Comparison of ENCODE assay signal across 11 mouse cellular contexts in the genomic region with DNA sequence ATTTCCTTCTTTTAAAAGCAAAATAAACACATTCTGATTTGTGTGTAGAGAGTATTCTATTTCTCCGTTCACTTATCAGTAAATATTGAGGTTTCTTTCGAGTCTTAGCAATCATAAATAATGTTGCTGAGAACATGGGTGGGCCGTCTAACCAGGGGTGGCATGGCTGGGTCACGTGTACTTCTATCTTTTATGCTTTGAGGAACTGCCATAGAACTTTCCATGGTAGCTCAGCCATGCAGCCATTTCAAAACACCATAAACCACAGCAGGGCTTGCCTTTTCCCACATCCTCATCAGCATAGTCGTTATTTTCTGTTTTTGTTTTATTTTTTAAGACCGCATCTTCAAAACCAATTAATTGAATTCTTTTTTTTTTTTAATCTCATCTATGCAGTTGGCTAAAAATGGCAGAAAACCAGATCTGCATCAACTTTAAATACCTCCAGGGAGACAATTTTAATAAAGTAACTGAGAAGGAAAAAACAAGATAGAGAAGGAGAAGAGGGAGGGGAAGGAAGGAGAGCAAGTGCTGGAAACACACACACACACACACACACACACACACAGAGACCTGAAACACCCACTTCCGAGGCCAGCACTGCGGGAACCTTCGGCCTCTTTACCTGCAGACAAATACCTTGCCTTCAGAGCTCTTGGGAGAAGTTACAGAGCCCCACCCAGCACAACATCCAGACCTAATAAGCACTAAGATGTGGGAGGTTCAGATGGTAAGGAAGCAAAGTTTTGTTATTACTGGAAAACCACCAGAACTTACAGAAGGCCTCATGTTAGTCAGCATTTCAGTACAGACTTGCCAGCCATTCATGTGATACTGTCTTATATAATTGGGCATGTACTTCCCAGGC.
DNase-seq lines count a peak whose midpoint lies in the region; ATAC-seq and TF ChIP-seq lines count a peak whose summit lies in the region.
"Had no signal": no experiment of that assay in that cellular context is flagged by ENCODE, and none has a peak within 500 bp of the region (broad histone marks: within the 10 kb centered on the region; RNA-seq: fewer than 3 reads in every experiment).

No protein-coding gene starts in this region.

- H3K9ac ChIP-seq in kidney, embryonic 14.5 days (ENCODE audit: low read depth, low read length) = no peak overlapping the region
- no peak overlapping the region for H3K9ac ChIP-seq in midbrain, embryonic 16.5 days (ENCODE audit: low read depth, low read length)
- H3K9ac ChIP-seq in heart, embryonic 12.5 days = no peak overlapping the region
- H3K9ac ChIP-seq: forebrain, embryonic 15.5 days; hindbrain, embryonic 14.5 days; limb, embryonic 12.5 days had no signal

- no peaks in the 10 kb centered on the region for H3K27me3 ChIP-seq in kidney, adult 2 months (replicated peaks; ENCODE audit: control insufficient read depth, insufficient read depth, low read length)
- no peaks in the 10 kb centered on the region for H3K27me3 ChIP-seq in kidney, embryonic 14.5 days (ENCODE audit: control insufficient read depth, insufficient read depth, low read length)
- H3K27me3 ChIP-seq in small intestine, adult 2 months (ENCODE audit: control insufficient read depth, insufficient read depth, low read length) = no peaks in the 10 kb centered on the region
- H3K27me3 ChIP-seq in midbrain, embryonic 16.5 days (ENCODE audit: control insufficient read depth, insufficient read depth, low read depth, low read length) = no peaks in the 10 kb centered on the region
- no peaks in the 10 kb centered on the region for H3K27me3 ChIP-seq in heart, embryonic 12.5 days (replicated peaks)
- H3K27me3 ChIP-seq: forebrain, embryonic 15.5 days; limb, embryonic 12.5 days had no signal

- 53% methylated on average over 9 of the region's 9 CpGs for WGBS in kidney, adult 2 months
- 57% methylated on average over 9 of the region's 9 CpGs for WGBS in kidney, embryonic 14.5 days
- 59% methylated on average over 9 of the region's 9 CpGs for WGBS in small intestine, adult 2 months
- 87% methylated on average over 9 of the region's 9 CpGs for WGBS in midbrain, embryonic 16.5 days
- 77% methylated on average over 9 of the region's 9 CpGs for WGBS in heart, embryonic 12.5 days

- H3K4me1 ChIP-seq in kidney, adult 2 months (ENCODE audit: control insufficient read depth, insufficient read depth, low read length) = peaks cover 13% of the 10 kb centered on the region; the same call in 1 of the 2 replicates
- H3K4me1 ChIP-seq in kidney, embryonic 14.5 days (ENCODE audit: control insufficient read depth, insufficient read depth, low read length) = peaks cover 8% of the 10 kb centered on the region
- peaks cover 13% of the 10 kb centered on the region; the same call in 1 of the 2 replicates for H3K4me1 ChIP-seq in small intestine, adult 2 months (ENCODE audit: control insufficient read depth, insufficient read depth, insufficient read length, low read length)
- no peaks in the 10 kb centered on the region for H3K4me1 ChIP-seq in midbrain, embryonic 16.5 days (ENCODE audit: control insufficient read depth, insufficient read depth, low read length)
- H3K4me1 ChIP-seq in heart, embryonic 12.5 days (replicated peaks) = peaks cover 27% of the 10 kb centered on the region
- H3K4me1 ChIP-seq: forebrain, embryonic 15.5 days had no signal

- no peak overlapping the region for H3K4me3 ChIP-seq in kidney, adult 2 months (ENCODE audit: insufficient read depth, low read depth, low read length)
- H3K4me3 ChIP-seq in kidney, embryonic 14.5 days (ENCODE audit: low read length) = no peak overlapping the region
- H3K4me3 ChIP-seq in small intestine, adult 2 months (ENCODE audit: low read depth, low read length) = no peak overlapping the region
- no peak overlapping the region for H3K4me3 ChIP-seq in midbrain, embryonic 16.5 days (ENCODE audit: low read depth, low read length)
- H3K4me3 ChIP-seq in heart, embryonic 12.5 days = no peak overlapping the region
- H3K4me3 ChIP-seq: forebrain, embryonic 15.5 days; limb, embryonic 12.5 days had no signal

- H3K27ac ChIP-seq in kidney, adult 2 months (ENCODE audit: insufficient read depth, low read depth, low read length) = peak overlapping the region; percentile 35; the same call in 1 of the 2 replicates
- no peak overlapping the region for H3K27ac ChIP-seq in kidney, embryonic 14.5 days (ENCODE audit: low read depth, low read length)
- peak overlapping the region; percentile 32; the same call in 1 of the 2 replicates for H3K27ac ChIP-seq in small intestine, adult 2 months (ENCODE audit: insufficient read depth, low read depth, low read length)
- no peak overlapping the region for H3K27ac ChIP-seq in midbrain, embryonic 16.5 days (ENCODE audit: low read length)
- no peak overlapping the region for H3K27ac ChIP-seq in heart, embryonic 12.5 days (ENCODE audit: poor library complexity, severe bottlenecking)
- H3K27ac ChIP-seq: forebrain, embryonic 15.5 days; hindbrain, embryonic 14.5 days; limb, embryonic 12.5 days had no signal

- no peaks in the 10 kb centered on the region for H3K9me3 ChIP-seq in kidney, embryonic 14.5 days (ENCODE audit: control insufficient read depth, low read length)
- no peaks in the 10 kb centered on the region for H3K9me3 ChIP-seq in midbrain, embryonic 16.5 days (replicated peaks; ENCODE audit: control insufficient read depth, low read length, poor library complexity, severe bottlenecking)
- H3K9me3 ChIP-seq in heart, embryonic 12.5 days (replicated peaks) = no peaks in the 10 kb centered on the region
- H3K9me3 ChIP-seq: forebrain, embryonic 15.5 days; limb, embryonic 12.5 days had no signal

- no peak for TF ChIP-seq POLR2A in kidney, adult 2 months (IDR thresholded peaks at IDR 0.05; ENCODE audit: low read depth, low read length)
- no peak for TF ChIP-seq POLR2A in small intestine, adult 2 months (IDR thresholded peaks at IDR 0.05; ENCODE audit: low read depth, low read length)

- no peak overlapping the region for H3K4me2 ChIP-seq in kidney, embryonic 14.5 days (replicated peaks; ENCODE audit: low read depth, low read length)
- no peak overlapping the region for H3K4me2 ChIP-seq in midbrain, embryonic 16.5 days (ENCODE audit: low read length)
- no peak overlapping the region for H3K4me2 ChIP-seq in heart, embryonic 12.5 days
- H3K4me2 ChIP-seq: forebrain, embryonic 15.5 days; hindbrain, embryonic 14.5 days; limb, embryonic 12.5 days had no signal

- ATAC-seq in kidney, embryonic 14.5 days (ENCODE audit: low FRiP score, low TSS enrichment) = no peak
- peak; percentile 80 for ATAC-seq in granulocyte monocyte progenitor cell, adult 5-6 weeks (replicated peaks; ENCODE audit: poor library complexity, severe bottlenecking)
- ATAC-seq in midbrain, embryonic 16.5 days = no peak
- ATAC-seq in heart, embryonic 12.5 days (ENCODE audit: insufficient number of reproducible peaks, low FRiP score) = no peak
- ATAC-seq: forebrain, embryonic 15.5 days had no signal

- no peak for TF ChIP-seq CTCF in kidney, adult 2 months (conservative IDR thresholded peaks at IDR 0.05; ENCODE audit: insufficient read depth, insufficient read length, low read depth, low read length)
- no peak for TF ChIP-seq CTCF in small intestine, adult 2 months (IDR thresholded peaks at IDR 0.05; ENCODE audit: extremely low read depth, insufficient read length, insufficient replicate concordance, low read depth, low read length)

- H3K36me3 ChIP-seq in kidney, adult 2 months (ENCODE audit: control insufficient read depth, insufficient read depth, low read length) = no peaks in the 10 kb centered on the region
- no peaks in the 10 kb centered on the region for H3K36me3 ChIP-seq in kidney, embryonic 14.5 days (ENCODE audit: control insufficient read depth, insufficient read depth, low read length)
- H3K36me3 ChIP-seq in small intestine, adult 2 months (ENCODE audit: control insufficient read depth, insufficient read depth, low read length) = no peaks in the 10 kb centered on the region
- no peaks in the 10 kb centered on the region for H3K36me3 ChIP-seq in midbrain, embryonic 16.5 days (ENCODE audit: control insufficient read depth, insufficient read depth, low read length)
- H3K36me3 ChIP-seq in heart, embryonic 12.5 days = no peaks in the 10 kb centered on the region
- H3K36me3 ChIP-seq: forebrain, embryonic 15.5 days; limb, embryonic 12.5 days had no signal

- DNase-seq in kidney, adult 2 months = no peak
- DNase-seq in CD4-positive helper T cell, adult 2 months (ENCODE audit: low read depth, low spot score) = peak; percentile 86
- DNase-seq in embryo, embryonic 9.5 days (ENCODE audit: extremely low spot score) = no peak

Comparison
In these comparisons a context has a peak if more than half of its experiments do, and no peak if none do; other contexts are left out.
1. H3K27ac ChIP-seq: peak in kidney, adult 2 months (single experiment) and small intestine, adult 2 months (single experiment); none in kidney, embryonic 14.5 days (single experiment), midbrain, embryonic 16.5 days (single experiment) and heart, embryonic 12.5 days (single experiment).